Mouse (Mus musculus) spleen, adult 2 months (tissue): ENCODE data around the gene Rnaset2b. TPM values are rescaled to one million over a fixed set of nuclear protein-coding genes. Genes with fewer than 3 reads are reported as not detected.
"Not testable (repeated sequence)": the region's sequence is repeated elsewhere in the genome, so short reads cannot be mapped to it uniquely, and the experiment has no call there.

Experiments used
- DNase-seq, 2 experiments: peaks; one replicate each; pipeline versions ENCODE4 v3.0.0 to v3.0.0-alpha.2; 2012 to 2021; ENCODE audit warnings: low spot score in 2 of 2, low read depth in 1 of 2
- H3K27ac ChIP-seq: fragments of 200-500 bp; 2 replicates; pipeline ENCODE4 v1.5.1; 2012; ENCODE audit warnings: low read length, inconsistent platforms; ENCODE audit not compliant: insufficient read depth
- H3K27me3 ChIP-seq: fragments of 200-500 bp; 2 replicates; pipeline ENCODE4 v1.6.1; 2012; ENCODE audit warnings: mild to moderate bottlenecking, moderate library complexity, low read length, inconsistent platforms; ENCODE audit not compliant: control insufficient read depth, insufficient read depth
- H3K36me3 ChIP-seq: fragments of 200-500 bp; 2 replicates; pipeline ENCODE4 v1.6.1; 2012; ENCODE audit warnings: mild to moderate bottlenecking, low read length, inconsistent platforms; ENCODE audit not compliant: control insufficient read depth, insufficient read depth
- H3K4me1 ChIP-seq: fragments of 200-500 bp; 2 replicates; pipeline ENCODE4 v1.6.1; 2011; ENCODE audit warnings: inconsistent platforms; ENCODE audit not compliant: control insufficient read depth, insufficient read depth, insufficient read length
- H3K4me3 ChIP-seq: fragments of 200-500 bp; 2 replicates; pipeline ENCODE4 v1.5.1; 2011; ENCODE audit warnings: mild to moderate bottlenecking, inconsistent platforms; ENCODE audit not compliant: insufficient read depth, insufficient read length; ENCODE audit errors: extremely low read depth
- WGBS: fragments of 180-500 bp; shearing (Covaris S2); methylation state at CpG from one replicate; pipeline ENCODE4 v1.1.7; 2018; 5-methylcytosine and 5-hydroxymethylcytosine counted together
- polyA plus RNA-seq: library from polyadenylated mRNA; depleted of rRNA; stranded (reverse); fragments of >200 nt; gene quantifications from 2 replicates; pipeline ENCODE4 v1.2.3, GENCODE M21; 2012; rRNA removed

Rnaset2b gene
- polyA plus RNA-seq = 83.8 and 105 TPM in 2 replicates

DNA sequence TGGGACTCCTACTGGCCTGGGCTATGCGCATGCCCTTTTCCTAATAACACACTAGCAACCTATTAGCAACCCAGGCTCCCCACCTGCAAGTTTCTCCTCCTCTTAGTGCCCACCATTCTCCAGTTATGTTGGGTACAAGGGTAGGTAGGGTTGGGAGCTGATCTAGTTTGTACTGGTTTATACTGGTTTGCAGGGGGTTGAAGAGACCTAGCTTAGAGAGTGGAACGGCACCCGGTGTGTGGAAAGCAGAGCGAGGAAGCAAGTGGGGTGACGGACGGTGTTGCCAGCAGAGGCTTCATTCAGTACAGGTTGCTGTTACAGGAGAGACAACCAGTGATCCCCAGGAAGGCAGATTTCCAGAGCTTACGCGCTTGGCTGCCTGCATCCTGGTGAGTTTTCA lies at the start of gene Rnaset2b:
Gene Rnaset2b (plus strand): TSS at position 301 of the 400 bp plus-strand sequence.
- H3K4me1 ChIP-seq, DNase-seq, H3K36me3 ChIP-seq, H3K27me3 ChIP-seq, H3K4me3 ChIP-seq, H3K27ac ChIP-seq: not testable (repeated sequence)
- 100% methylated on average over 1 of the region's 8 CpGs for WGBS

DNA sequence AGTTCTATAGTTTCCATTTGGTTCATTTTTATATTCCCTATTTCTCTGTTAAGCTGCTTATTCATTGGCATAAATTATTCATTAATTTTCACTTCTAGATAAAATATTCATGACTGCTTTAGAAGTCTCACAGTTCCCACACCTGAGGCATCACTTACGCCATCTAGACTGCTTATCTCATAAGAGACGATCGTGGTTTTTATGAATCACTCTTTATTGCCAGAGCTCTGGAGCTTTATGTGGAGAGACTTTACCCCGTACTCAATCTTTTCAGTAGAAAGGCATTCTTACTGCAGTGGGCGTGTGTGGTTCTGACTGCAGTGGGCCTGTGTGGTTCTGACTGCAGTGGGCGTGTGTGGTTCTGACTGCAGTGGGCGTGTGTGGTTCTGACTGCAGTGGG lies 38.8 kb upstream of the Rnaset2b start:
- H3K4me3 ChIP-seq, H3K27me3 ChIP-seq, H3K36me3 ChIP-seq, DNase-seq, H3K27ac ChIP-seq, H3K4me1 ChIP-seq: not testable (repeated sequence)
- WGBS = 92% methylated on average over 7 of the region's 7 CpGs

DNA sequence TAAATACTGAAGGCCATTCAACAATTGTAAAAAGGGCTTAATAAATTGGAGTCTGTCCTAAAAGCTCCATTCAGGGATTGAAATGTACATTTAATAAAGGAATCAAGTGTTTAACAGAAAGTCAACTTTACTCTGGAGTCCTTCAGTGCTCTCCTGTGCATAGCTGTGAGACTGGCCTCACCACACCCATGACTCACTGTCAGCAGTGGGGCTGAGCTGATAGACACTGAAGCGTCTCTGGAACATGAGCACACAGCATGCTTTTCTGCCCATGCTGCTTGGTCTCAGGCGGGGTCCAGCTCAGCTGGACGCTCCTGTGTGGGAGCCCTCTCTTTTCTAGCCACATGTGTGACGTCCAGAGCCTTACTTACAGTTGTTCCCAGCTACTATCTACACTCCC lies 27.9 kb upstream of the Rnaset2b start:
- no CpG with 5 or more reads among the region's 4 CpGs for WGBS
- not testable (repeated sequence) for H3K27me3 ChIP-seq, DNase-seq, H3K36me3 ChIP-seq, H3K4me3 ChIP-seq, H3K4me1 ChIP-seq, H3K27ac ChIP-seq

DNA sequence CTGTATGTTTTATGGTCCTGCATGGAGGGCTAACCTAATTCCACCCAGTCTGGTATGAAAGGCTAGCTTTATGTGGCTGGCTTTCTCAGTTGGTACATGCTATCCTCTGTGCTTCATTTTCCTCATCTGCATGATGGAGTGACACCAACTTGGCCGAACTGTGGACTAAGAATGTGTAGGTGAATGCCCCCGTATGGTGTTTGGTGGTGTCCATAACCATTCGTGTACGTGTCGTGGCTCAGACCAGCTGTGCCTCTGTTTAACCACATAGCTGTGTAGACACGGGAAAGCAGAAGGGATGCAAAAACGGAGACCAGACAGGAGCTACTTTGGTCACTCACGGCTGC lies 22.8 kb upstream of the Rnaset2b start:
- not testable (repeated sequence) for H3K27me3 ChIP-seq, DNase-seq, H3K36me3 ChIP-seq, H3K4me1 ChIP-seq, H3K27ac ChIP-seq
- no CpG with 5 or more reads among the region's 8 CpGs for WGBS
- H3K4me3 ChIP-seq = peak overlapping the region; percentile 82; the same call in 1 of the 2 replicates

DNA sequence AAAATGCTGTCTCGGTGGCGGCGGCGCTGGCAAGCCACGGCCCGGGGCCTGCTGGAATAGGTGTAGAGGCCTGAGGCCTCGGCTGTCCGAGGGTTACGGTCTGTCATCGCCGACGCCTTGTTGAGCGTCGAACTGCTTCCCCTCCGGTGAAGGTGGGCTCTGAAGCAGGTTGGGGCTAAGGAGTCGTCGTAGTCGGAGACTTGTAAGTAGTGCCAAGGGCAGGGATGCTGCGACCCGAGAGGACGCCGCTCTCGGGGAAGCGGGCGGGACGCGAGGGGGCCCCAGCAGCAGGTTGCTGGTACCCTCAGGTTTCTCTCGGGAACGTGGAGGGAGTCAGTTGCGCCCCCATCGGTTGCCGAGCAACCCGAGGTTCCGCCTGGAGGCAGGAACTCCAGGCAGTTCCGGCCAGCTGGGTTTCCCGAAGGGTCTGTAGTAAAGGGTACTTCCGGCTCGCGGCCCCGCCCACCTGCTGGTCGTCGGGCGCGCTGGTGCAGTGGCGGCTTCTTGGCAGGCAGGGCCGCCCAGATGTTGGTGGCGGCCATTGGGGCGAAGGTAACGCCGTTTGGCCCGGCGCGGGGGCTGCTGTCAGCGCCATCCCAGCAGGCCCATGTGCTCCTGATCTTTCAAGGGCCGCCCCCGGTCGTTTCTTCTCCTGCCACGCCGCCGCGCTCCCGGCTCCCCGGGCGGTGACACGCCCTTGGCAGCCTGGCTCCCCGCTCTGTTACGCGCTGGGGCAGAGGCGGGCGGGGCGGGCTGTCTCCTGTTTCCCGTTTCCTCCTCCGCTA lies 22.3 kb upstream of the Rnaset2b start, which contains the start of gene Rsph3b:
Gene Rsph3b (minus strand): TSS at position 699 of the 785 bp plus-strand sequence.
- peak within 1 kb of the TSS; percentile 82 for H3K4me3 ChIP-seq
- H3K4me1 ChIP-seq, H3K36me3 ChIP-seq, H3K27me3 ChIP-seq: not testable (repeated sequence)
- peak within 1 kb of the TSS; percentile 72 for H3K27ac ChIP-seq
- under 1% methylated on average over 69 of the region's 73 CpGs for WGBS
- peak in 1 of 2 experiments; percentile 75 for DNase-seq

DNA sequence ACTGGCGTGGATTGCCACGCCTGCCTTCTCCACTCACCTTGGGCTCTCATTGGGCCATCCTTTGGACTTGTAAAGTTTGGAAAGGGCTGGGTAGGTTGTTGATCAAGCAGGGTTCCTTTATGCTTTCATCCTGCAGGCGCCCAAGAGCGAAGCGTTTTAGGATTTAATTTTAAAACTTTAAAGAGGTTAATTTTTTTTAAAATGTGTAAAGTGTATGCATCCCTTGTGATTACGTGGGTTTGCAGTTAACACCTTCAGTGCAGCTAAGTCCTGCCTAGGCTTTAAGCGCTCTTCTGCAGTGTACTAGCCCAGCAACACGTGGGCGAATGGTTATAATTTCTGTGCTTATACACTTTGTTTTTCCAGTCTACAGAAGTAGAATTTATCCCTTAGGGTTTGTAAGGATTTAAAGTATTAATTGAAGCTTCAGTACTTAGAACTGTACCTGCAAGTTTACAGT lies 21.6 kb upstream of the Rnaset2b start:
- H3K27ac ChIP-seq = peak overlapping the region; percentile 72; the same call in 1 of the 2 replicates
- H3K4me3 ChIP-seq = peak overlapping the region; percentile 82; the same call in 1 of the 2 replicates

DNA sequence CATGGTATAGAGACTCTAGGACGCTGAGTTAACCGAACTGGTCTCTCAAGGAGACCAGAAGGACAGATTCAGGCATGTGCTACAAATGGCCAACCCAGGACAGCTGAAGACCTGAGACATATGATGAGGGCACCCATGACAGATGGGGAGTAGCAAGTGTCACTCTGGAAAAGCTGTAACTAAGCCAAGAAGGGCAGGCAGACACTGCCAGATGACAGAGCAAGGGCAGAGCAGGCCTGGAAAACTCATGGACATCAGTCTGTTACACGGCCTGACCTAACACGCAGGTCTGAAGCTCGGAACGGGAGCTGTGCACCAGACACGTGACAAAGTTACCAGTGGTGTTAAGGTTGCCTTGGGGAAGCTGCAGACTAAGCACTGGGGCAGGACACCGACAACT lies 11.6 kb upstream of the Rnaset2b start:
- WGBS = 88% methylated on average over 7 of the region's 8 CpGs
- DNase-seq, H3K4me3 ChIP-seq, H3K36me3 ChIP-seq, H3K4me1 ChIP-seq, H3K27ac ChIP-seq, H3K27me3 ChIP-seq: not testable (repeated sequence)

More for the DNA sequence above, 21.6 kb upstream of the Rnaset2b start:
- not testable (repeated sequence) for H3K36me3 ChIP-seq, H3K4me1 ChIP-seq, DNase-seq, H3K27me3 ChIP-seq
- WGBS = 5% methylated on average over 9 of the region's 9 CpGs

DNA sequence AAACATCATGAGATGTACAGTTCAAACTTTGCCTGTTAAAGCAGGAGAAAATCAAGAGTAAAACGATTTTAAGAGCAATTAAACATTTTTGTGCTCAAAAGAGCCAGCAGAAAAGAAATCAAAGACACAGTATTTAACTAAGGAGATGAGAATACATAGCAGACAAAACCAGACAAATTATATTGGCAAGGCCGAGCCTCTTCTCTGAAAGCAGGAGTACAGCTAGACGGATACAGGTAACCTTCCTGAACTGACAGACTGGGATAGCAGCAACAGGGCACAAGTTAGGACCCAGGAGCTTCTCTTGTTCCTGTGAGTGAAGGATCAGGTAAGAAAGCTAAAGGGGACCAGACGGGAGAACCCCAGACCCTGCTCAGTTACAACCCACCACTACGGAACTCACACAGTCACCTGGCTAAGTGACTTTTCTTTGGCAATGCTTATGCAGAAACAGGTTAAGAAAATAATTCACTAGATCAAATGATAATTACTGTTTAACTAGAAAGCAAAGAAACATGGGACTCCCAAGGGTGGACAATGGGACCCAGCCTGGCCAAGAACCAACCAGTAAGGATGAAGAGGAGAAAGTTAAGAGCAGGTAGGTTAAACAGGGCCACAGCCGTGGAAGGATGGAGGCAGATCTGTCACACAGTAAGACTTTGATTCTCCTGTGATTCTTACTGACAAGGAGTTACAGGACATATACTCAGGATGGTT lies 10.7 kb upstream of the Rnaset2b start:
- H3K36me3 ChIP-seq, H3K4me3 ChIP-seq, H3K4me1 ChIP-seq, H3K27ac ChIP-seq, H3K27me3 ChIP-seq, DNase-seq: not testable (repeated sequence)
- WGBS = 60% methylated on average over 5 of the region's 6 CpGs

DNA sequence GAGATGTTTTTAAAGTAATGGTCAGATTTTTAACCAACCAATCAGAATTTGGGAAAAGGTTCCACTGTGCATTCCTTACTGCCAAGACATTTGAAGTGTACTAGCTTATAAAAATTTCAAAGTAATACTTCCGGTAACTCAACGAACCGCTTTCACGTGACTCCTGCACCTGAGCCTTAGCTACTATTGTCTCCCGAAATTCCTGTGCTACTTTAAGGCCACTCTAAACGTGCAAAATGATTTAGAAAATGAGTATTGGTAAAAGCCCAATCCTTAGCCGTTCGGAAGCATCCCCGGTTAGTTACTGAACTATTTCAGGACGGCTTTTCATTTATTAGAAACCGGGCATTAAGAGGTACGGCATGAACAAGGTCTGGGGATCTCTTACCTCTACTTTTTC lies 10.1 kb upstream of the Rnaset2b start:
- not testable (repeated sequence) for H3K27me3 ChIP-seq, H3K4me1 ChIP-seq, DNase-seq, H3K27ac ChIP-seq, H3K36me3 ChIP-seq, H3K4me3 ChIP-seq
- WGBS = 0% methylated on average over 12 of the region's 12 CpGs

DNA sequence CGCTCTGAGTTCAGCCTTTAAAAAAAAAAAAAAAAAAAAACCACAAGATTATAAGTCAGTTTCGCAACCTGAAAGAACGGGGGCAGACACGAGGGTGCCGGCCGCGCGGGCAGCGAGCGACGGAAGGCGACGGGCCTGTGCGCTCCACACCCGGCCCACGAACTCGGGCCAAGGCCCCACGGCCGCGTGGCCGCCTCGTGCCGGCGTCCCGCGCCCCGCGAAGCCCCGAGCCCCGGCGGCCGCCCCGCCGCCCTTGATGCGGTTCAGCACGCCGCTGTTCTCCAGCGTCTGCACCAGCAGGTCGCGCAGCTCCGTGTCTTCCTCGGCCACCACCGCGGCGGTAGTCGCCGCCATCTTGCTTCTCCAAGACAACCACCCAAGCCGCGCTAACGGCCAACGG lies 9.7 kb upstream of the Rnaset2b start, which contains the start of gene Tagap1:
Gene Tagap1 (minus strand): TSS at position 381 of the 400 bp plus-strand sequence.
- H3K27me3 ChIP-seq, H3K4me1 ChIP-seq, H3K36me3 ChIP-seq: not testable (repeated sequence)
- peak in 1 of 2 experiments; percentile 17 for DNase-seq
- Histone ChIP-seq H3K4me3 (peak within 1 kb of the TSS; percentile 55), H3K27ac (peak within 1 kb of the TSS; percentile 41)
- WGBS = 0% methylated on average over 10 of the region's 51 CpGs
